Mouse (Mus musculus): ENCODE results near the gene Lipc. TPM values are rescaled to one million over a fixed set of nuclear protein-coding genes. Genes with fewer than 3 reads are reported as not detected.

The Lipc gene
- polyA plus RNA-seq, 1 experiment from 2014 or later: not detected

GRCm38 (mm10) chr9:70843270-70843669 lies 108.8 kb downstream of the Lipc start:
- DNase-seq (ENCODE audit: low spot score): no peak
- peak overlapping the region; percentile 4; the same call in 1 of the 2 replicates for H3K27ac ChIP-seq (replicated peaks)
- H3K36me3 ChIP-seq (replicated peaks): no peaks in the 10 kb centered on the region
- H3K27me3 ChIP-seq (replicated peaks; ENCODE audit: low read depth, poor library complexity, severe bottlenecking): no peaks in the 10 kb centered on the region
- H3K4me3 ChIP-seq: no peak overlapping the region
- H3K9me3 ChIP-seq: no peaks in the 10 kb centered on the region
- WGBS: 92% methylated on average over 4 of the region's 4 CpGs
- H3K4me1 ChIP-seq: peaks cover 31% of the 10 kb centered on the region

- no peaks in the 10 kb centered on the region for H3K36me3 ChIP-seq (replicated peaks)
- WGBS: 78% methylated on average over 6 of the region's 6 CpGs
- DNase-seq (ENCODE audit: low spot score): no peak
- H3K27ac ChIP-seq (replicated peaks): no peak overlapping the region
- no peak overlapping the region for H3K4me3 ChIP-seq
- no peaks in the 10 kb centered on the region for H3K27me3 ChIP-seq (replicated peaks; ENCODE audit: low read depth, poor library complexity, severe bottlenecking)
- H3K9me3 ChIP-seq: no peaks in the 10 kb centered on the region
- peaks cover 23% of the 10 kb centered on the region for H3K4me1 ChIP-seq
Measured at GRCm38 (mm10) chr9:70842300-70842941, 109.6 kb downstream of the Lipc start.

- Histone ChIP-seq H3K36me3 (replicated peaks) (no peaks in the 10 kb centered on the region), H3K27me3 (replicated peaks; ENCODE audit: low read depth, poor library complexity, severe bottlenecking) (no peaks in the 10 kb centered on the region), H3K9me3 (no peaks in the 10 kb centered on the region), H3K4me3 (no peak overlapping the region), H3K4me1 (peaks cover 23% of the 10 kb centered on the region), H3K27ac (replicated peaks) (peak overlapping the region; percentile 48)
- DNase-seq (ENCODE audit: low spot score): no peak
- 76% methylated on average over 8 of the region's 8 CpGs for WGBS
Measured at GRCm38 (mm10) chr9:70841426-70842215, 110.4 kb downstream of the Lipc start.

- peaks cover 23% of the 10 kb centered on the region for H3K4me1 ChIP-seq
- H3K27me3 ChIP-seq (replicated peaks; ENCODE audit: low read depth, poor library complexity, severe bottlenecking): no peaks in the 10 kb centered on the region
- no peak overlapping the region for H3K4me3 ChIP-seq
- no peak for DNase-seq (ENCODE audit: low spot score)
- no peaks in the 10 kb centered on the region for H3K9me3 ChIP-seq
- H3K36me3 ChIP-seq (replicated peaks): no peaks in the 10 kb centered on the region
- H3K27ac ChIP-seq (replicated peaks): 0 out of 2 replicates have a peak overlapping the region, but pooled peaks have one; percentile 11
- WGBS: 35% methylated on average over 6 of the region's 6 CpGs
Measured at GRCm38 (mm10) chr9:70840861-70841341, 111.1 kb downstream of the Lipc start.

- WGBS: 80% methylated on average over 10 of the region's 10 CpGs
- no peaks in the 10 kb centered on the region for H3K9me3 ChIP-seq
- DNase-seq (ENCODE audit: low spot score): no peak
- no peak overlapping the region for H3K4me3 ChIP-seq
- H3K36me3 ChIP-seq (replicated peaks): no peaks in the 10 kb centered on the region
- peaks cover 29% of the 10 kb centered on the region for H3K4me1 ChIP-seq
- H3K27ac ChIP-seq (replicated peaks): no peak overlapping the region
- H3K27me3 ChIP-seq (replicated peaks; ENCODE audit: low read depth, poor library complexity, severe bottlenecking): no peaks in the 10 kb centered on the region
Measured at GRCm38 (mm10) chr9:70838132-70838911, 113.7 kb downstream of the Lipc start.

GRCm38 (mm10) chr9:70834730-70835154 lies 117.3 kb downstream of the Lipc start:
- WGBS: 66% methylated on average over 4 of the region's 4 CpGs
- no peak for DNase-seq (ENCODE audit: low spot score)
- H3K36me3 ChIP-seq (replicated peaks): no peaks in the 10 kb centered on the region
- no peak overlapping the region for H3K4me3 ChIP-seq
- no peaks in the 10 kb centered on the region for H3K27me3 ChIP-seq (replicated peaks; ENCODE audit: low read depth, poor library complexity, severe bottlenecking)
- H3K9me3 ChIP-seq: no peaks in the 10 kb centered on the region
- peak overlapping the region; percentile 48 for H3K27ac ChIP-seq (replicated peaks)
- peaks cover 12% of the 10 kb centered on the region for H3K4me1 ChIP-seq

GRCm38 (mm10) chr9:70834217-70834616 lies 117.8 kb downstream of the Lipc start:
- DNase-seq (ENCODE audit: low spot score): no peak
- Histone ChIP-seq H3K4me1 (peaks cover 13% of the 10 kb centered on the region), H3K27me3 (replicated peaks; ENCODE audit: low read depth, poor library complexity, severe bottlenecking) (no peaks in the 10 kb centered on the region), H3K4me3 (no peak overlapping the region), H3K27ac (replicated peaks) (peak overlapping the region; percentile 48), H3K36me3 (replicated peaks) (no peaks in the 10 kb centered on the region), H3K9me3 (no peaks in the 10 kb centered on the region)
- 92% methylated on average over 3 of the region's 3 CpGs for WGBS

- Histone ChIP-seq H3K9me3 (no peaks in the 10 kb centered on the region), H3K4me1 (peaks cover 13% of the 10 kb centered on the region), H3K4me3 (no peak overlapping the region)
Measured at GRCm38 (mm10) chr9:70833111-70833908, 118.7 kb downstream of the Lipc start.

GRCm38 (mm10) chr9:70832231-70832630 lies 119.8 kb downstream of the Lipc start:
- peaks cover 19% of the 10 kb centered on the region for H3K4me1 ChIP-seq
- no peak for DNase-seq (ENCODE audit: low spot score)
- H3K4me3 ChIP-seq: no peak overlapping the region
- no peak overlapping the region for H3K27ac ChIP-seq (replicated peaks)
- H3K36me3 ChIP-seq (replicated peaks): no peaks in the 10 kb centered on the region
- no peaks in the 10 kb centered on the region for H3K9me3 ChIP-seq
- H3K27me3 ChIP-seq (replicated peaks; ENCODE audit: low read depth, poor library complexity, severe bottlenecking): no peaks in the 10 kb centered on the region
- 71% methylated on average over 7 of the region's 7 CpGs for WGBS

More at GRCm38 (mm10) chr9:70833111-70833908, 118.7 kb downstream of the Lipc start:
- no peak overlapping the region for H3K27ac ChIP-seq (replicated peaks)
- WGBS: 84% methylated on average over 6 of the region's 6 CpGs
- no peak for DNase-seq (ENCODE audit: low spot score)
- no peaks in the 10 kb centered on the region for H3K27me3 ChIP-seq (replicated peaks; ENCODE audit: low read depth, poor library complexity, severe bottlenecking)
- H3K36me3 ChIP-seq (replicated peaks): no peaks in the 10 kb centered on the region

GRCm38 (mm10) chr9:70830844-70831529 lies 121.0 kb downstream of the Lipc start:
- DNase-seq (ENCODE audit: low spot score): no peak
- 74% methylated on average over 6 of the region's 6 CpGs for WGBS
- H3K9me3 ChIP-seq: no peaks in the 10 kb centered on the region
- H3K36me3 ChIP-seq (replicated peaks): no peaks in the 10 kb centered on the region
- H3K4me1 ChIP-seq: peaks cover 19% of the 10 kb centered on the region
- no peaks in the 10 kb centered on the region for H3K27me3 ChIP-seq (replicated peaks; ENCODE audit: low read depth, poor library complexity, severe bottlenecking)
- no peak overlapping the region for H3K27ac ChIP-seq (replicated peaks)
- H3K4me3 ChIP-seq: no peak overlapping the region

- no peaks in the 10 kb centered on the region for H3K9me3 ChIP-seq
- peak; percentile 29 for DNase-seq (ENCODE audit: low spot score)
- peaks cover 18% of the 10 kb centered on the region for H3K4me1 ChIP-seq
- no peak overlapping the region for H3K4me3 ChIP-seq
- H3K27ac ChIP-seq (replicated peaks): no peak overlapping the region
- no peaks in the 10 kb centered on the region for H3K36me3 ChIP-seq (replicated peaks)
- H3K27me3 ChIP-seq (replicated peaks; ENCODE audit: low read depth, poor library complexity, severe bottlenecking): no peaks in the 10 kb centered on the region
- WGBS: 50% methylated on average over 7 of the region's 7 CpGs
Measured at GRCm38 (mm10) chr9:70829784-70830488, 122.1 kb downstream of the Lipc start.
